Mouse (Mus musculus) bone marrow, adult 2 months (tissue): ENCODE measurements around the gene Llgl2. TPM values are rescaled to one million over a fixed set of nuclear protein-coding genes. Genes with fewer than 3 reads are reported as not detected.

Experiments
- H3K27ac ChIP-seq: fragments of 200-500 bp; 2 replicates; pipeline ENCODE4 v1.5.1; 2012; ENCODE audit warnings: low read depth, mild to moderate bottlenecking, control low read depth, inconsistent platforms, low read length; ENCODE audit not compliant: control insufficient read depth, poor library complexity, insufficient read depth
- H3K4me1 ChIP-seq: fragments of 200-500 bp; 2 replicates; pipeline ENCODE4 v1.6.1; 2011; ENCODE audit warnings: low read length; ENCODE audit not compliant: control insufficient read depth, insufficient read depth
- H3K4me3 ChIP-seq: fragments of 200-500 bp; replicated peaks from 2 replicates; pipeline ENCODE3; 2011; ENCODE audit warnings: mild to moderate bottlenecking, low read depth, low read length, control low read depth; ENCODE audit not compliant: control insufficient read depth
- CTCF ChIP-seq: fragments of 200-500 bp; IDR thresholded peaks from 2 replicates; pipeline ENCODE4 v1.5.1; 2011; ENCODE audit warnings: low read length, control low read depth; ENCODE audit not compliant: control insufficient read depth, insufficient read depth
- POLR2A ChIP-seq: fragments of 200-500 bp; IDR thresholded peaks from 2 replicates; pipeline ENCODE4 v1.6.1; 2011; ENCODE audit warnings: low read depth, mild to moderate bottlenecking, control low read depth, low read length, borderline replicate concordance; ENCODE audit not compliant: control insufficient read depth
- WGBS: fragments of 180-500 bp; shearing (Covaris S2); methylation state at CpG from one replicate; pipeline ENCODE4 v1.1.7; 2018; 5-methylcytosine and 5-hydroxymethylcytosine counted together
- polyA plus RNA-seq: library from polyadenylated mRNA; stranded (reverse); fragments of >200 nt; gene quantifications from 2 replicates; pipeline ENCODE4 v1.2.4, GENCODE M21; 2011; ENCODE audit warnings: low replicate concordance; ENCODE audit not compliant: missing spikeins, insufficient read depth, insufficient read length

Llgl2 gene
- polyA plus RNA-seq, 1 experiment = 13.7 TPM

- TF ChIP-seq CTCF (no peak), POLR2A (no peak)
- no peak overlapping the region for H3K27ac ChIP-seq
- WGBS = 2% methylated on average over 8 of the region's 8 CpGs
- no peak overlapping the region for H3K4me3 ChIP-seq
- 0 out of 2 replicates have a peak, but pooled peaks cover 2% of the 10 kb centered on the region for H3K4me1 ChIP-seq
Observed at GRCm38 (mm10) chr11:115869393-115869792, 45.5 kb downstream of the Llgl2 start.

- H3K27ac ChIP-seq = no peak overlapping the region
- 80% methylated on average over 4 of the region's 4 CpGs for WGBS
- 0 out of 2 replicates have a peak, but pooled peaks cover 2% of the 10 kb centered on the region for H3K4me1 ChIP-seq
- TF ChIP-seq POLR2A (no peak), CTCF (no peak)
- no peak overlapping the region for H3K4me3 ChIP-seq
Observed at GRCm38 (mm10) chr11:115872437-115872836, 48.6 kb downstream of the Llgl2 start.

GRCm38 (mm10) chr11:115875935-115876334 lies 52.1 kb downstream of the Llgl2 start:
- no peaks in the 10 kb centered on the region for H3K4me1 ChIP-seq
- WGBS = 77% methylated on average over 3 of the region's 3 CpGs
- TF ChIP-seq CTCF = no peak
- no peak for TF ChIP-seq POLR2A
- no peak overlapping the region for H3K4me3 ChIP-seq
- no peak overlapping the region for H3K27ac ChIP-seq

- WGBS = 82% methylated on average over 5 of the region's 5 CpGs
- no peak for TF ChIP-seq CTCF
- TF ChIP-seq POLR2A = no peak
- Histone ChIP-seq H3K27ac (no peak overlapping the region), H3K4me1 (no peaks in the 10 kb centered on the region), H3K4me3 (no peak overlapping the region)
Observed at GRCm38 (mm10) chr11:115876438-115876837, 52.6 kb downstream of the Llgl2 start.

- H3K4me1 ChIP-seq = no peaks in the 10 kb centered on the region
- TF ChIP-seq POLR2A (no peak), CTCF (no peak)
- no peak overlapping the region for H3K27ac ChIP-seq
- no peak overlapping the region for H3K4me3 ChIP-seq
- 29% methylated on average over 6 of the region's 6 CpGs for WGBS
Observed at GRCm38 (mm10) chr11:115877174-115877755, 53.4 kb downstream of the Llgl2 start.

- H3K27ac ChIP-seq = no peak overlapping the region
- H3K4me1 ChIP-seq = no peaks in the 10 kb centered on the region
- no peak overlapping the region for H3K4me3 ChIP-seq
- TF ChIP-seq CTCF = no peak
- no peak for TF ChIP-seq POLR2A
- WGBS = 89% methylated on average over 8 of the region's 8 CpGs
Observed at GRCm38 (mm10) chr11:115878071-115878470, 54.2 kb downstream of the Llgl2 start.

- H3K4me3 ChIP-seq = no peak overlapping the region
- H3K27ac ChIP-seq = no peak overlapping the region
- TF ChIP-seq CTCF (peak; percentile 91), POLR2A (no peak)
- WGBS = 18% methylated on average over 5 of the region's 5 CpGs
- H3K4me1 ChIP-seq = no peaks in the 10 kb centered on the region
Observed at GRCm38 (mm10) chr11:115881002-115881401, 57.2 kb downstream of the Llgl2 start.

- Histone ChIP-seq H3K4me1 (peaks cover under 1% of the 10 kb centered on the region; the same call in 1 of the 2 replicates), H3K4me3 (no peak overlapping the region), H3K27ac (no peak overlapping the region)
- TF ChIP-seq CTCF (no peak), POLR2A (no peak)
- 62% methylated on average over 17 of the region's 17 CpGs for WGBS
Observed at GRCm38 (mm10) chr11:115883251-115883650, 59.4 kb downstream of the Llgl2 start.

- peaks cover 2% of the 10 kb centered on the region; the same call in 1 of the 2 replicates for H3K4me1 ChIP-seq
- no peak overlapping the region for H3K4me3 ChIP-seq
- 81% methylated on average over 3 of the region's 3 CpGs for WGBS
- TF ChIP-seq CTCF = no peak
- no peak for TF ChIP-seq POLR2A
- H3K27ac ChIP-seq = no peak overlapping the region
Observed at GRCm38 (mm10) chr11:115884361-115884760, 60.5 kb downstream of the Llgl2 start.
